39 mouse cellular contexts compared by ENCODE assay signal in the genomic region with DNA sequence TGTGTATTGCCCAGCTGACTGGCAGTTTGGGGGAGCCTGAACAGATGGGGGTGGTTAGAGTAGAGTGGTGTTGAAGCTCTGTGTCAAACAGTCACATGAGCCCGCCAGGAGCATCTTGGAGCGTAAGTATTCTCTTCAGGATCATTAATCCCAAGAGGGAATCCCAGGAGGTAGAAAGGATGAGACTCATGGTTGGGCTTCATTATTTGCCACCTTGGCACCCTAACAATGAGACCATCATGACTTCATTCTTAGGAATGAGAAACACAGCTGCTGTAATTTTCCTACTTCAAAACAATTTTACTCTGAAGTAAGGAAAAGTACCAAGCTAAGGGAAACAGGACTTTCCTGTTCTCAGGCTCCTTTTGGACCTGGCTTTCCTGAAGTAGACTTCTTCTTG. TPM values are rescaled to one million over a fixed set of nuclear protein-coding genes. Genes with fewer than 3 reads are reported as not detected.
"Had no signal": no experiment of that assay in that cellular context is flagged by ENCODE, and none has a peak within 500 bp of the region (broad histone marks: within the 10 kb centered on the region; RNA-seq: fewer than 3 reads in every experiment).

No protein-coding gene starts in this region.

- DNase-seq: gastrocnemius, adult 2 months; gastrocnemius, postnatal 10 days; gastrocnemius, postnatal 25 days; heart, adult 18-20 months; heart, postnatal 10 days; heart, postnatal 4 days; kidney, adult 11 months; kidney, adult 8-10 months; kidney, postnatal 14 days; kidney, postnatal 36 days; layer of hippocampus, adult 9-11 months; liver; liver, embryonic 13.5 days had no signal

- H3K4me2 ChIP-seq: heart, embryonic 12.5 days; hindbrain, embryonic 12.5 days; hindbrain, embryonic 14.5 days; kidney, embryonic 15.5 days; limb, embryonic 12.5 days; liver, embryonic 11.5 days; liver, embryonic 13.5 days; liver, embryonic 15.5 days had no signal

- H3K36me3 ChIP-seq: heart, embryonic 10.5 days; heart, embryonic 12.5 days; hindbrain, embryonic 10.5 days; hindbrain, embryonic 12.5 days; kidney, embryonic 15.5 days; limb, embryonic 10.5 days; limb, embryonic 12.5 days; liver, embryonic 13.5 days; liver, embryonic 15.5 days had no signal

- H3K27ac ChIP-seq: gastrocnemius, adult 2 months; heart, embryonic 10.5 days; hindbrain, embryonic 10.5 days; hindbrain, embryonic 12.5 days; hindbrain, embryonic 14.5 days; kidney, embryonic 15.5 days; kidney, postnatal 0 days; left cerebral cortex, adult 2 months; limb, embryonic 10.5 days; limb, embryonic 12.5 days; liver, embryonic 13.5 days; liver, embryonic 15.5 days had no signal

- H3K4me3 ChIP-seq: gastrocnemius, adult 2 months; heart, embryonic 10.5 days; heart, embryonic 12.5 days; hindbrain, embryonic 10.5 days; hindbrain, embryonic 12.5 days; kidney, embryonic 15.5 days; left cerebral cortex, adult 2 months; limb, embryonic 10.5 days; limb, embryonic 12.5 days; liver, embryonic 13.5 days; liver, embryonic 15.5 days had no signal

- H3K27me3 ChIP-seq: heart, embryonic 12.5 days; hindbrain, embryonic 12.5 days; kidney, embryonic 15.5 days; limb, embryonic 12.5 days; liver, embryonic 13.5 days; liver, embryonic 15.5 days had no signal

- H3K9ac ChIP-seq: heart, embryonic 12.5 days; hindbrain, embryonic 12.5 days; hindbrain, embryonic 14.5 days; kidney, embryonic 15.5 days; limb, embryonic 12.5 days; liver, embryonic 13.5 days; liver, embryonic 15.5 days had no signal

- ATAC-seq: hindbrain, embryonic 16.5 days; intestine, embryonic 16.5 days had no signal

- H3K9me3 ChIP-seq: heart, embryonic 10.5 days; heart, embryonic 12.5 days; hindbrain, embryonic 10.5 days; hindbrain, embryonic 12.5 days; kidney, embryonic 15.5 days; limb, embryonic 10.5 days; limb, embryonic 12.5 days; liver, embryonic 13.5 days; liver, embryonic 15.5 days had no signal

- H3K4me1 ChIP-seq: heart, embryonic 10.5 days; heart, embryonic 12.5 days; hindbrain, embryonic 10.5 days; hindbrain, embryonic 12.5 days; kidney, embryonic 15.5 days; limb, embryonic 10.5 days; limb, embryonic 12.5 days; liver, embryonic 13.5 days; liver, embryonic 15.5 days had no signal

RNA-seq across cellular contexts. Expression of a gene that starts 10.4 kb away (rescaled TPM):
- total RNA-seq: gastrocnemius, adult 2 months; gastrocnemius, postnatal 10 days; gastrocnemius, postnatal 25 days; gastrocnemius, postnatal 4 days; granulocyte monocyte progenitor cell, adult 5-6 weeks; heart, adult 8-10 months; heart, postnatal 10 days; heart, postnatal 25 days; heart, postnatal 4 days; layer of hippocampus, adult 18-20 months; layer of hippocampus, postnatal 14 days; left cerebral cortex, postnatal 14 days; left cerebral cortex, postnatal 36 days had no signal
- polyA plus RNA-seq: heart, embryonic 10.5 days; heart, embryonic 12.5 days; heart, embryonic 14.5 days; heart, embryonic 16.5 days; hindbrain, embryonic 10.5 days; hindbrain, embryonic 12.5 days; hindbrain, embryonic 14.5 days; hindbrain, embryonic 16.5 days; intestine, embryonic 14.5 days; intestine, embryonic 16.5 days; kidney, postnatal 0 days; large intestine, adult 2 months; limb, embryonic 12.5 days; liver, embryonic 11.5 days; liver, embryonic 13.5 days; liver, embryonic 15.5 days had no signal
